Mouse (Mus musculus): Measurements from ENCODE around the gene Nelfb. TPM values are rescaled to one million over a fixed set of nuclear protein-coding genes. Genes with fewer than 3 reads are reported as not detected.

Nelfb gene
- polyA plus RNA-seq, 1 experiment from 2014 or later, result 99.9 TPM

GRCm38 (mm10) chr2:25243342-25243741, 32.1 kb upstream of the Nelfb start:
- Histone ChIP-seq H3K27ac (ENCODE audit: low read length) (no peak overlapping the region), H3K9ac (ENCODE audit: low read depth, low read length) (no peak overlapping the region), H3K9me3 (ENCODE audit: control insufficient read depth, low read length) (no peaks in the 10 kb centered on the region), H3K27me3 (replicated peaks; ENCODE audit: control insufficient read depth, insufficient read depth, low read length) (no peaks in the 10 kb centered on the region; the same call in 1 of the 2 replicates), H3K4me2 (ENCODE audit: low read depth, low read length) (no peak overlapping the region), H3K4me3 (ENCODE audit: low read length) (no peak overlapping the region; the same call in 1 of the 2 replicates), H3K4me1 (ENCODE audit: control insufficient read depth, insufficient read depth, low read length) (peaks cover 33% of the 10 kb centered on the region), H3K36me3 (ENCODE audit: control insufficient read depth, insufficient read depth, low read length) (0 out of 2 replicates have a peak, but pooled peaks cover 7% of the 10 kb centered on the region)
- WGBS, result 73% methylated on average over 8 of the region's 8 CpGs
- no peak for ATAC-seq

DNA sequence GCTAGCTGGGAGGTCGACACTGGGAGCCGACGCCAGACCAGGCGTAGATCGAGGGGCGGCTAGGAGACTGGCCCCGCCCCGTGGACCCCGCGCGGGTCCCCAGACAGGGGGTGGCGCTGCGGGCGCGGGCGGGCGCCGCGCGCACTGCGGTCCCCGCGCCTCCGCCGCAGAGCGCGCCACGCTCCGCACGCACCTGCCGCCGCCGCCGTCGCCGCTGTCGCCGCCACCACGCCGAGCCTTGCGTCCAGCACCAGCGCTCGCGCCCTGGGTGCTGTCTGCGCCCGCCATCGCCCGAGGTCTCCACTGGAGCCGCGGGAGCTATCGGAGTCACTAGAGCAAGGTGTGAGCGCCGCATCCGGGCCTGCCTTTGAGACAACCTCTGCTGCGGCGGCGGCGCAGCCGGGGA, 30.8 kb upstream of the Nelfb start, which contains the start of the genes Rnf208 and Cysrt1:
Gene Rnf208 (plus strand): TSS at position 155 of the 406 bp plus-strand sequence.
Gene Cysrt1 (minus strand): TSS at position 352 of the 406 bp plus-strand sequence.
- ATAC-seq, result no peak
- peak within 1 kb of the TSS; percentile 62 for H3K4me3 ChIP-seq (ENCODE audit: low read length)
- peak within 1 kb of the TSS; percentile 97 for H3K4me2 ChIP-seq (ENCODE audit: low read depth, low read length)
- under 1% methylated on average over 57 of the region's 59 CpGs for WGBS
- H3K9me3 ChIP-seq (ENCODE audit: control insufficient read depth, low read length), result no peaks in the 10 kb centered on the region
- peak within 1 kb of the TSS; percentile 79 for H3K27ac ChIP-seq (ENCODE audit: low read length)
- H3K27me3 ChIP-seq (replicated peaks; ENCODE audit: control insufficient read depth, insufficient read depth, low read length), result no peaks in the 10 kb centered on the region; the same call in 1 of the 2 replicates
- peaks cover 44% of the 10 kb centered on the region for H3K4me1 ChIP-seq (ENCODE audit: control insufficient read depth, insufficient read depth, low read length)
- H3K36me3 ChIP-seq (ENCODE audit: control insufficient read depth, insufficient read depth, low read length), result 0 out of 2 replicates have a peak, but pooled peaks cover 4% of the 10 kb centered on the region
- peak within 1 kb of the TSS; percentile 76 for H3K9ac ChIP-seq (ENCODE audit: low read depth, low read length)

DNA sequence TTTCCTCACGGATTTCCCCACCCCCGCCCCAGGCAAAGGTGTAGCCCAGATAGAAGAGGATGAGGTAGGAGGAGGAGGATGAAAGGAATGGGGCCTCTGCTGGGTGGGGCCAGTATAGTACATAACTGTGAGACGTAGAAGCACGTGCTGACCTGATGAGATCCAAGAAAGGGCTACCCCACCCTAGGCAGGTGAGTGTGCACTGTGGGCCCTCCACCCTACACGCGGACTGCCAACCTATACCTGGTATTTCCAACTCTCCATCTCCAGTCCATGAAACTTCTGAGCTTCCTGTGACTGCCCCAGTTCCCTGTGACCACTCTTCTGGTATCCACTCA, 30.1 kb upstream of the Nelfb start:
- Histone ChIP-seq H3K27me3 (replicated peaks; ENCODE audit: control insufficient read depth, insufficient read depth, low read length) (no peaks in the 10 kb centered on the region; the same call in 1 of the 2 replicates), H3K4me1 (ENCODE audit: control insufficient read depth, insufficient read depth, low read length) (peaks cover 45% of the 10 kb centered on the region), H3K4me2 (ENCODE audit: low read depth, low read length) (peak overlapping the region; percentile 97), H3K27ac (ENCODE audit: low read length) (peak overlapping the region; percentile 79), H3K36me3 (ENCODE audit: control insufficient read depth, insufficient read depth, low read length) (0 out of 2 replicates have a peak, but pooled peaks cover 4% of the 10 kb centered on the region), H3K9me3 (ENCODE audit: control insufficient read depth, low read length) (no peaks in the 10 kb centered on the region), H3K4me3 (ENCODE audit: low read length) (peak overlapping the region; percentile 62), H3K9ac (ENCODE audit: low read depth, low read length) (peak overlapping the region; percentile 76; the same call in 1 of the 2 replicates)
- 15% methylated on average over 6 of the region's 6 CpGs for WGBS
- ATAC-seq, result peak; percentile 56

- Histone ChIP-seq H3K27ac (ENCODE audit: low read length) (peak overlapping the region; percentile 79), H3K4me3 (ENCODE audit: low read length) (peak overlapping the region; percentile 62), H3K9me3 (ENCODE audit: control insufficient read depth, low read length) (no peaks in the 10 kb centered on the region), H3K9ac (ENCODE audit: low read depth, low read length) (peak overlapping the region; percentile 59), H3K4me2 (ENCODE audit: low read depth, low read length) (peak overlapping the region; percentile 97), H3K36me3 (ENCODE audit: control insufficient read depth, insufficient read depth, low read length) (0 out of 2 replicates have a peak, but pooled peaks cover 3% of the 10 kb centered on the region), H3K4me1 (ENCODE audit: control insufficient read depth, insufficient read depth, low read length) (peaks cover 46% of the 10 kb centered on the region), H3K27me3 (replicated peaks; ENCODE audit: control insufficient read depth, insufficient read depth, low read length) (no peaks in the 10 kb centered on the region; the same call in 1 of the 2 replicates)
- peak; percentile 71 for ATAC-seq
- WGBS, result 1% methylated on average over 29 of the region's 29 CpGs
Observed at GRCm38 (mm10) chr2:25240723-25241437, 29.6 kb upstream of the Nelfb start.

- H3K4me3 ChIP-seq (ENCODE audit: low read length), result peak overlapping the region; percentile 62
- no peaks in the 10 kb centered on the region for H3K36me3 ChIP-seq (ENCODE audit: control insufficient read depth, insufficient read depth, low read length)
- H3K4me2 ChIP-seq (ENCODE audit: low read depth, low read length), result peak overlapping the region; percentile 97
- 52% methylated on average over 8 of the region's 8 CpGs for WGBS
- H3K27ac ChIP-seq (ENCODE audit: low read length), result peak overlapping the region; percentile 79
- H3K4me1 ChIP-seq (ENCODE audit: control insufficient read depth, insufficient read depth, low read length), result peaks cover 47% of the 10 kb centered on the region
- peak; percentile 10 for ATAC-seq
- no peaks in the 10 kb centered on the region; the same call in 1 of the 2 replicates for H3K27me3 ChIP-seq (replicated peaks; ENCODE audit: control insufficient read depth, insufficient read depth, low read length)
- H3K9ac ChIP-seq (ENCODE audit: low read depth, low read length), result peak overlapping the region; percentile 59
- H3K9me3 ChIP-seq (ENCODE audit: control insufficient read depth, low read length), result no peaks in the 10 kb centered on the region
Observed at GRCm38 (mm10) chr2:25240310-25240709, 29.0 kb upstream of the Nelfb start.

DNA sequence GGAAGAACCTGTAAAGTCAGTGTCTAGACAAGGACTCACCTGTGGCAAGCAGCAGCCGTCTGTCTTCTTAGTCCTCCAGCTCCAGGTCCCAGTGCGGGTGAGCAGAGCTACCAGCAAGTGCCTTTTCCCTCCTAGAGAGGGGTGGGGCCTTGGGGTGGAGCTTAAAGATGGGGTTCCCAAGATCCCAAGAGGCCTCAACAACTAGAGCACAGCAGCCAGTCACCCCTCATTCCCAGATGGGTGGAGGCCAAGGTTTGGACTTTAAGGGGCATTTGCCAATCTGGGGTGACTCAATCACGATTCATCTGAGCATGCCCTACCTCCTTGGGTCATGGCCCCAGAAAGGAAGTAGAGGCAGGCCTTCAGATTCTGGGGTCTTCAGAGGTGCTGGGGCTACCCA, 28.5 kb upstream of the Nelfb start:
- WGBS, result 85% methylated on average over 3 of the region's 3 CpGs
- H3K9ac ChIP-seq (ENCODE audit: low read depth, low read length), result peak overlapping the region; percentile 59; the same call in 1 of the 2 replicates
- ATAC-seq, result no peak
- H3K9me3 ChIP-seq (ENCODE audit: control insufficient read depth, low read length), result no peaks in the 10 kb centered on the region
- no peak overlapping the region for H3K4me2 ChIP-seq (ENCODE audit: low read depth, low read length)
- H3K4me1 ChIP-seq (ENCODE audit: control insufficient read depth, insufficient read depth, low read length), result peaks cover 50% of the 10 kb centered on the region
- H3K4me3 ChIP-seq (ENCODE audit: low read length), result no peak overlapping the region
- H3K36me3 ChIP-seq (ENCODE audit: control insufficient read depth, insufficient read depth, low read length), result no peaks in the 10 kb centered on the region
- no peak overlapping the region for H3K27ac ChIP-seq (ENCODE audit: low read length)
- H3K27me3 ChIP-seq (replicated peaks; ENCODE audit: control insufficient read depth, insufficient read depth, low read length), result no peaks in the 10 kb centered on the region; the same call in 1 of the 2 replicates

GRCm38 (mm10) chr2:25238106-25238505, 26.8 kb upstream of the Nelfb start:
- no peak overlapping the region for H3K4me3 ChIP-seq (ENCODE audit: low read length)
- H3K9ac ChIP-seq (ENCODE audit: low read depth, low read length), result no peak overlapping the region
- H3K27me3 ChIP-seq (replicated peaks; ENCODE audit: control insufficient read depth, insufficient read depth, low read length), result no peaks in the 10 kb centered on the region
- no peak overlapping the region for H3K27ac ChIP-seq (ENCODE audit: low read length)
- ATAC-seq, result no peak
- H3K9me3 ChIP-seq (ENCODE audit: control insufficient read depth, low read length), result no peaks in the 10 kb centered on the region
- no peak overlapping the region for H3K4me2 ChIP-seq (ENCODE audit: low read depth, low read length)
- no peaks in the 10 kb centered on the region for H3K36me3 ChIP-seq (ENCODE audit: control insufficient read depth, insufficient read depth, low read length)
- H3K4me1 ChIP-seq (ENCODE audit: control insufficient read depth, insufficient read depth, low read length), result peaks cover 59% of the 10 kb centered on the region

DNA sequence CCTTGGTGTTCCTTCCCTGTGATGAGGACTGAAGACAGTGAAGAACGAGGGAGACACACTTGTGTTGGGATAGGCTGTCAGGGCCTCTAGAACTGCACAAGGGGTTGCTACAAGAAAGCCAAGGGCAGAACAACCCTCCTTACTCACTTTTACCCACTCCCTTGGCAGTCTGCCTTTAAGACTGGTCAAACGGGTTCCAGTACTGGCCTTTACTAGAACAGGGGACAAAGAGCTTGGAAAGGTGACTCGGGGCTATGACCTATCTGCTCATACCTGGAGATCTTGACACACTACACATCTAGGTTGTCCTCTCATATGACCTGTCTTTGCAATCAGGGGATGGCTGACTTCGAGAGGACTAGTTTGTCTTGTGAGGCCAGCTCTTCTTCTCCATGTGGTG, 26.2 kb upstream of the Nelfb start:
- H3K4me2 ChIP-seq (ENCODE audit: low read depth, low read length), result no peak overlapping the region
- ATAC-seq, result no peak
- no peaks in the 10 kb centered on the region for H3K36me3 ChIP-seq (ENCODE audit: control insufficient read depth, insufficient read depth, low read length)
- no peak overlapping the region for H3K4me3 ChIP-seq (ENCODE audit: low read length)
- no peaks in the 10 kb centered on the region for H3K27me3 ChIP-seq (replicated peaks; ENCODE audit: control insufficient read depth, insufficient read depth, low read length)
- no peaks in the 10 kb centered on the region for H3K9me3 ChIP-seq (ENCODE audit: control insufficient read depth, low read length)
- H3K27ac ChIP-seq (ENCODE audit: low read length), result peak overlapping the region; percentile 40
- 0 out of 2 replicates have a peak overlapping the region, but pooled peaks have one; percentile 19 for H3K9ac ChIP-seq (ENCODE audit: low read depth, low read length)
- H3K4me1 ChIP-seq (ENCODE audit: control insufficient read depth, insufficient read depth, low read length), result peaks cover 59% of the 10 kb centered on the region
- 51% methylated on average over 4 of the region's 4 CpGs for WGBS

DNA sequence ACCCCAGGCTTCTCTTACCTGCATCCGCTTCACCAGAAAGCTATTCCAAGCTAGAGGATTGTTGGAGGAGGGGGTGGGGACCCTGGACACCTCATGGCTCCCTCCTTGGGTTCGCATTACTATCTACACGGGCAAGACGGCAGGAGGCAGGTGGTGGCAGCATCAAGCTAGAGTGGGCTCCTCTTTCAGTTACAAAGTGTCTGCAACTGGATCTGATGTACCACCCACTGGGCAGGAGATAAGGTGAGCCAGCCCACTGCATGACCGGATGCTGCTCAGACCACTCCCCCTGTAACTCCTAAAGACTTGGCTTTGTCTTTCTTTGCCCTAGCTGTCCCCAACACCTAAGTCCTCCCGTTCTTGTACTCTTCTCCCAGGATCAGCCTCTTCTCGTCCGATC, 25.3 kb upstream of the Nelfb start, which contains the start of gene Rnf224:
Gene Rnf224 (minus strand): TSS at position 174 of the 400 bp plus-strand sequence.
- Histone ChIP-seq H3K9me3 (ENCODE audit: control insufficient read depth, low read length) (no peaks in the 10 kb centered on the region), H3K4me1 (ENCODE audit: control insufficient read depth, insufficient read depth, low read length) (peaks cover 52% of the 10 kb centered on the region), H3K4me3 (ENCODE audit: low read length) (no peak within 1 kb of the TSS), H3K27ac (ENCODE audit: low read length) (peak within 1 kb of the TSS; percentile 90), H3K27me3 (replicated peaks; ENCODE audit: control insufficient read depth, insufficient read depth, low read length) (no peaks in the 10 kb centered on the region), H3K36me3 (ENCODE audit: control insufficient read depth, insufficient read depth, low read length) (no peaks in the 10 kb centered on the region), H3K4me2 (ENCODE audit: low read depth, low read length) (peak within 1 kb of the TSS; percentile 19; the same call in 1 of the 2 replicates), H3K9ac (ENCODE audit: low read depth, low read length) (0 out of 2 replicates have a peak within 1 kb of the TSS, but pooled peaks have one; percentile 19)
- ATAC-seq, result no peak
- WGBS, result 43% methylated on average over 8 of the region's 8 CpGs
